Mouse (Mus musculus) left cerebral cortex, adult 6 months (tissue): ENCODE results near the gene Daw1. TPM values are rescaled to one million over a fixed set of nuclear protein-coding genes. Genes with fewer than 3 reads are reported as not detected.

Source experiments
- long read RNA-seq, 2 experiments: library from polyadenylated mRNA; unstranded; transcript quantifications; one replicate each; pipeline ENCODE4 v2.0.0; 2019 to 2020
- polyA plus RNA-seq: library from polyadenylated mRNA; unstranded; fragments of <200 nt; fragmentation: Nextera tagmentation; gene quantifications from 2 replicates; pipeline ENCODE4 v1.2.3, GENCODE M21; 2021

Gene Daw1
- polyA plus RNA-seq, result 0.20 and 0.23 TPM in 2 replicates
- long read RNA-seq, experiment 1, result 0 reads
- long read RNA-seq, experiment 2, result 0 reads

GRCm38 (mm10) chr1:83159603-83160002, at the start of gene Daw1:
Gene Daw1 (plus strand): TSS chr1:83159752.

GRCm38 (mm10) chr1:83116447-83117137, 43.0 kb upstream of the Daw1 start, which contains the start of gene Ccl20:
Gene Ccl20 (plus strand): TSS chr1:83116766.

Other genes with a start within 250 kb of the Daw1 start
- gene A030005L19Rik, start 246.4 kb upstream of the Daw1 start, polyA plus RNA-seq, result not detected in 2 replicates
- not detected in 2 replicates for gene A030014E15Rik, start 234.8 kb upstream of the Daw1 start, polyA plus RNA-seq
- gene Gm6217, start 228.4 kb upstream of the Daw1 start, polyA plus RNA-seq, result not detected in 2 replicates
- not detected in 2 replicates for gene A030003K21Rik, start 216.4 kb upstream of the Daw1 start, polyA plus RNA-seq
- not detected in 2 replicates for gene Gm7544, start 203.7 kb upstream of the Daw1 start, polyA plus RNA-seq
- gene Gm47955, start 199.5 kb upstream of the Daw1 start, polyA plus RNA-seq, result not detected in 2 replicates
- gene Gm47959, start 159.2 kb upstream of the Daw1 start, polyA plus RNA-seq, result not detected in 2 replicates
- 0.72 and 1.1 TPM in 2 replicates for gene Slc19a3, start 121.3 kb upstream of the Daw1 start, polyA plus RNA-seq
- not detected in 2 replicates for gene Krtap28-10, start 117.3 kb upstream of the Daw1 start, polyA plus RNA-seq
- gene Gm47969, start 114.8 kb upstream of the Daw1 start, polyA plus RNA-seq, result not detected in 2 replicates
- not detected in 2 replicates for gene A030005K14Rik, start 100.4 kb upstream of the Daw1 start, polyA plus RNA-seq
- gene Krtap28-13, start 98.8 kb upstream of the Daw1 start, polyA plus RNA-seq, result not detected in 2 replicates
- not detected in 2 replicates for gene Ccl20, start 43.0 kb upstream of the Daw1 start, polyA plus RNA-seq
- 26.2 and 44.2 TPM in 2 replicates for gene Sphkap, start 248.4 kb downstream of the Daw1 start, polyA plus RNA-seq